Mouse (Mus musculus) naive thymus-derived CD4-positive, alpha-beta T cell, adult 5 months (primary cell): ENCODE data around the gene Nlrp4b. TPM values are rescaled to one million over a fixed set of nuclear protein-coding genes. Genes with fewer than 3 reads are reported as not detected.

ENCODE experiments used
- polyA plus RNA-seq: library from polyadenylated mRNA; unstranded; fragments of 100-300 nt; shearing (Covaris generic); gene quantifications from one replicate; pipeline ENCODE4 v1.2.1, GENCODE M21; 2017

Gene Nlrp4b
- polyA plus RNA-seq = not detected

DNA sequence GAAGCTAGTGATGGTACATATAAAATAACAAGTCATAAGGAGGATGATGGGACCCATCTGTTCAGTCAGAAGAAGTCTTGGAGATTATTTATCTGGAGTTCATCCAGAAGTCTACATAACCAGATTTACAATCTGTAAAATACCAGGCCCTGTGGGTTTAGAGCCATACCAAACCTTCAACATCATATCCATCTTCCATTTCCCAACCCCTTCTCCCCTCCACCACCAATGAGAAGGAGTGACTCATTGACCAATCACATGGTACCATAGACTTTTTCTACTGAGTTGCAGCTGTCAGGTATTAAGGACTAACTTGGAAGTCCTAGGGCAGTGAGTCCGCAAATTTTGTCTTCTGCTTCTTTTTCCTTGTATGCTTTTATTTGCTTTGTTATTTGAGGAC lies at the start of gene Nlrp4b:
Nlrp4b (plus strand) TSS at position 301 of the 400 bp plus-strand sequence.

DNA sequence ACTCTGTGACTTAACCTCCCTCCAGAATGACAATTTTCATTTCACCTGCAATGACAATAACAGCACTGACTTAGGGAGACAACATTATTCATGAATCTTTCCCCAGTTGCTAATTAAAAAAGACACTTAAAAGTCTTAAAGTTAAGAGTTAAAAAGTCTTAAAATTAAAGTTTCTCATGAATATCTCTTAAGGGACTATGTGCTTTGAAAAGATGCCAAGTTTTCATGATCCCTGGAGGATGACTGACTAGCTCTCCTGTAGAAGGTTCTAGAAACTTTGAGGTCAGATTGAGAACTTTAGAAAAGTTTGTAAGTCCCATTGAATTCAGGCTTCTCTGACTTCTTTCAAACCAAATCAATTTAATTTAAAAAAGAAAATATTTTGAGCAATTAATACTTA lies 66.7 kb downstream of the Nlrp4b start, which contains the start of gene Vmn1r71:
Vmn1r71 (minus strand) TSS at position 101 of the 400 bp plus-strand sequence.

Other genes starting within 250 kb of the Nlrp4b start
- gene Vmn1r67, start 244.5 kb upstream of the Nlrp4b start, polyA plus RNA-seq = not detected
- gene Zik1, start 192.4 kb upstream of the Nlrp4b start, polyA plus RNA-seq = 0.53 TPM
- 0.07 TPM for gene Vmn1r68, start 129.3 kb upstream of the Nlrp4b start, polyA plus RNA-seq
- gene Vmn1r69, start 74.1 kb upstream of the Nlrp4b start, polyA plus RNA-seq = not detected
- gene Vmn1r70, start 56.3 kb upstream of the Nlrp4b start, polyA plus RNA-seq = 0.07 TPM
- not detected for gene Vmn1r71, start 66.6 kb downstream of the Nlrp4b start, polyA plus RNA-seq
- not detected for gene Zscan4b, start 217.3 kb downstream of the Nlrp4b start, polyA plus RNA-seq